Mouse (Mus musculus) yolk sac, embryonic 10.5 days (tissue): ENCODE data around the gene Agps.

ENCODE experiments used
- DNase-seq: peaks from one replicate; pipeline ENCODE4 v3.0.0-alpha.2; 2017; ENCODE audit warnings: low spot score

The Agps gene

DNA sequence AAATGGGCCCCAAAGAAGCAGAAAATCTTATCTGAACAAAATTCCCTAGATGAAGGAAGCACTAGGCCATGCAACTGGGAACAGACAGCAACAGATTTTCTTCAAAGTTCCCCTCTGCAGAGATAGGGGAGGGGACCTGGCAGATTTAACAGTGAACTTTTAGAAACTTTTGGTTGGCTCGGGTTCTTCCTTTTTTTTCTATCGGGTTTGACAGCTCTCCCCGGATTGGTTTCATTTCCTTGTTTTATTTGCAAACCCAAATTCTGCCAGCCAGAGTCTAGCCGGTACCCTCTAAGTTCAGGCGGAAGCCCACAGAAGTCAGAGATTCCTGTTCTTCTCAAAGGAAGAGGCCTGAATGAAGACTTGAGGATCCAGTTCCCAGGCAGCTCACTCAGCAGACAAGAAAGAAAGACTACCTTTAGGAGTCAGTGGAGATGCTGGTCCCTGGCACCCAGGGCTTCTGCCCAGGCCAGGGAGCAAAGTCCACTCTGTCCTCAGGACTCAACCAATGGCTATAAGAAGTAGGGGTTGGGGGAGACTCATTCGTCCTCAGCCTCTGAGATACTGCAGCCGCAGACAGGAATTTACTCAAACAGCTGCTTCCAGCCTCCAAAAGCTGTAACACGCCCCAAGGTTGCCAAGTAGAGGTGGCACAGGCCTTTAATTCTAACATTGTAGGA, 2.9 kb upstream of the Agps start:
- DNase-seq: no peak

DNA sequence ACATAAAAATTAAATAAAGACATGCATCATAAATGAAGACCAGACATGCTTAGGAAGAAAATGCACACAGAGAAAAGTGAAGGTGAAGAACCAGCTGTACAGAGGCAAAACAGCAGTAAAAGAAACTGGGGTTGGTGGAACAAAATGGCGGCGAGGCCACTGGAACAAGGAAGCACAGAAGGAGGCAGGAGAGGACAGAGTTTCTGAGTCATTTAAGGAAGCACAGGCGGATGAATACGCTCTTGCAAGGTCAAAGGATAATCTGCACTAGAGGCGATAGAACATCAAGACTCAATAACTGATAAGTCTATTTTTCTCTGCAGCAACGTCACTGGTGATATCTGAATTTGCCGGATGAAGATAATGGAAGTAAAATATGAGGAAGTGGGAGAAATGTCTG, 1.7 kb upstream of the Agps start:
- no peak for DNase-seq

DNA sequence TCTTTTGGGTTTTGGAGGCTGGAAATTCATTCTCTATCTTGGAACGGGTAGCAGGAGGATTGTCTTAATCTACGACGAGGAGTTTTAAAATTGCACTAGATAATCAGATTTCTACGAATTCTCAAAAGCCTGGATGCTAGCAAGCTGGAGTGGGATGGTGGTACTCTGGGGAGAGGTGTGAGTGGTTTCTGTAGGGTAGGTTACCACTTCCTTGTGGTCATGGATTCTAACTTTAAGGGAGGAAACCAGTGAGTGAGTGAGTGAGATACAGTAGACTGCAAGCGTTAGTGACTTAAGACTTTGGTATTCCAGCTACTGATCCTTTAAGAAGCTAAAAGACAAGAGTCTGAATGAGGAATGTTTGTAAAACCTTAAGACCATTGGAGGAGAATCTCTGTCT, 804 bp downstream of the Agps start:
- no peak for DNase-seq

DNA sequence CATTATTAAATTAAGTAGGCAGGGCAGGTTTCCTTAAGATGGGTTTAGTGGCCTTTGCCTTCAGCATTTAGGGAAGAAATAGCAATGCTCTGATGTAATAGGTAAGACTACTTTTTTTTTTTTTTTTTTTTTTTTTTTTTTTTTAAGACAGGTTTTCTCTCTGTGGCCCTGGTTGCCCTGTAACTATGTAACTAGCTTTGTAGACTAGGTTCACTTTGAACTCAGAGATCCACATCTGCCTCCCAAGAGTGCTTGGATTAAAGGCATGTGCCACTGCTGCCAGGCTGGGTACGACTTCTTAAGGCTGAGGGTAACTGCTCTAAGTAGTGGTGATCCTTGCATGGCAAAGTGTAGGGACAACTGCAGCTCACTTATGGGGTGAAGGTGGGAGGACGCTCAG, 2.5 kb downstream of the Agps start:
- no peak for DNase-seq

DNA sequence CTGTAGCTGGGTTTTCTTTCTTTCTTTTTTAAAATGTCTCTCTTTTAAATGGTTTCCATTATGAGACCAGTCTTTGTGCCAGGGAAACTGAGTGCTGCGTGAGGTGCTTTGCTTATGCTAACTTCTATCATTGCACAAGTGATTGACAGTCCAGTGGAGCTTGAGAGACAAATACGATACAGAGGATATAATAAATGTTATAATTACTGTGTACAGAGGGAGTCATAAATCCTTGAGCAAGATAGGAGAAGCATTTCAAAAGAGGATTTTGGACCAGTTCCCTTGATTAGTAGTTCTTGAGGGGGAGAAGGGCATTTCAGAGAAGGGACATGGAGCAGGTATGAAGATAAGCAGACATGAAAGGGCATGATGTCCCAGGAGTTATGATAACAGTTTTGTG, 10.3 kb downstream of the Agps start:
- no peak for DNase-seq

DNA sequence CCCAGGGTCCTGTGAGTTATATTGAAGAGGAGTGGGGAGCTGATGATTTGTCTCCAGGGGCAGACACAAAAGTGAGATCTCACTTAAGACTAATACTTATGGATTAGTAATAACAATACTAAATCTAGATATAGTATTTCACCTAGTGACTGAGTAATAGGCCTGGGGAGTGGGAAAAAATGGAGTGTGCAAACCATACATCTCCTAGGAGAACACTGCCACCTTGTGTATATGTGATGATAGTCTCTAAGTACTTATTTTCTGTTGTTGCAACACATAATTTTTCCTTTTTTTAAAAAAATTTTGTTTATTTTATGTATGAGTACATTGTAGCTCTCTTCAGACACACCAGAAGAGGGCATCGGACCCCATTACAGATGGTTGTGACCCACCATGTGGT, 15.7 kb downstream of the Agps start:
- DNase-seq: no peak

DNA sequence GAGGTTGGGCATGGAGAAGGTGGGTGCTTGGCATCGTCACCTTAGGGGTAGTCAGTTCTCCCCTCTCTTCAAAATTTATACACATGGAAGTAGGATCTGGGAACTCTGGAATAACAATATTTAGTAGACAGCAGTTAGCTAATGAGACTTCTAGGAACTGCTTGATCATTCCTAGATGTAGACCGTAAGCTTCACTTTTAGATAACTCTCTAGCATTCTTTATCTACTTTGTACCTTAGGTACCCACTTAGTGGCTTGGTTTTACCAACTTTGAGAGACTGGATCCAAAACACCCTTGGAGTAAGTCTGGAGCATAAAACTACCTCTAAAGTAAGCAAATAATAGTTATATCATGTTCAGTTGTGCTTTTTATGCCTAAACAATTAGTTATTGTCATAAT, 20.5 kb downstream of the Agps start:
- no peak for DNase-seq

DNA sequence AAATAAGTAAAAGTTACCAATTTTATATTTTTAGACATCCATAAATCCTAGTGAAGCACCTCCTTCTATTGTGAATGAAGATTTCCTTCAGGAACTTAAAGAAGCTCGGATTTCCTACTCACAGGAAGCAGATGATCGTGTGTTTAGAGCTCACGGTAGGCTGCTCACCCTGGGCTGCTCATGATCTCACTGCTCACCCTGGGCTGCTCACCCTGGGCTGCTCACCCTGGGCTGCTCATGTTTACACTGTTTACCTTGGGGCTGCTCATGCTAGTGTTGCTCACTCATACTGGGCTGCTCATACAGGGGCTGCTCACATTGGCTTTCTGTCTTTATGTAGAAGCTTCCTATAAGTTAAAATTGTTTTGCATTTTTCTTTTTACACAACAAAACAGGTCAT, 22.2 kb downstream of the Agps start:
- DNase-seq: no peak

DNA sequence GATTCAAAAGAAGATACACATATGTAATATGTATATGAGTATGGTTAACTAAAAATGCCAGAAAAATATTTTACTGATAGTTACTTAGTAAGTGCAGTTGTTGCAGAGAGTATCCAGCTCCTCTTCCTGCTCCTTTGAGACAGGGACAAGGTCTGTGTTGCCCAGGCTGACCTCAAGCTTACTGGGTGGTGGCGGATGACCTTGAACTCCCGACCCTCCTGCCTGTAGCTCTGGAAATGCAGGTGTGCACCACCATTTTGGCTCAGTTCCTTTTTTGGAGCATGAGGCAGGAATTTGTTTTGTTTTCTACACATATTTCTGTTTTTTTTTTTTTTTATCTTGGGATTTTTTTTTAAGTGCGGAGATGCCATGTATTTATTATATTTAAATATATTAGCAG, 29.1 kb downstream of the Agps start:
- DNase-seq: no peak

DNA sequence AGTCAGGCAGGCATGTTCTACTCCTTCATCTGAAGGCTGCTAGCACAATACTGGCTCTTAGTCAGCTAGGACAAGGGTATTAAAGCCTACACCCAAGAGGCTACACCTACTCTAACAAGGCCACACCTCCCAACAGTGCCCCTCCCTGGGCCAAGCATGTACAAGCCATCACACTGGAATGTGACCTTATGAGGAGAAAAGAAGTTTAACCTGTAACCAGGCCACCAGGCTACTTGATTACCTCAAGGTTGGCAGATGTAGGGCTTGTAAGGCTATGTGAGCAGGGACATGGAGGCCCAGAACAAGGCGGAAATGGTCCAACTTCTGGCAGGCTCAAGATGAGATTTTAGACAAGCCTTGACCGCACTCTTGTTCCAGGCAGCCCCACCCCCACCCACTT, 37.6 kb downstream of the Agps start:
- no peak for DNase-seq

DNA sequence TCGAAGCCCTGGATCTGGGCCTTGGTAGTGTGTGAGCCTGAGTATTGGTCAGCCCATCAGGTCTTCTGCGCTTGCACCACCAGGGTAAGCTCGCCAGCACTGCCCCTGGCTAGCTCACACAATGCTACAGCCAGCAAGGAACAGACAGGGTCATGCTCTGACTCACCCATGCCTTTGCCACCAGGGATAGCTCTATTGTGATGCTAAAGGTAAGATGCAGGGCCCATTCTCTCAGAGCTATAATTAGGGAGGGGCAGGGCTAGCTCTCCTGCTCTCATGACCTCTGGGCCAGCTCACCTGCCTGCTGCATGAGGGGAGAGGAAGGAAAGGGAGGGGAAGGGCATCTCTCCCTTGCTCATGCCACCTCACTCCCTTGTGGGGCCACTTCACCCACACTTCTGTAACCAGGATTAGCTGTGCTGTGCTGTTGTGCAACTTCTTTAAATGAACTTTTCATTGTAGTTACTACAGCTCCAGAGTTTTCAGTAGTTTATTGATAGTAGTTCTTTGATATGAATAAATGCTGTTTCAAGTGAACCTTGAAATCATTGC, 42.1 kb downstream of the Agps start:
- no peak for DNase-seq

DNA sequence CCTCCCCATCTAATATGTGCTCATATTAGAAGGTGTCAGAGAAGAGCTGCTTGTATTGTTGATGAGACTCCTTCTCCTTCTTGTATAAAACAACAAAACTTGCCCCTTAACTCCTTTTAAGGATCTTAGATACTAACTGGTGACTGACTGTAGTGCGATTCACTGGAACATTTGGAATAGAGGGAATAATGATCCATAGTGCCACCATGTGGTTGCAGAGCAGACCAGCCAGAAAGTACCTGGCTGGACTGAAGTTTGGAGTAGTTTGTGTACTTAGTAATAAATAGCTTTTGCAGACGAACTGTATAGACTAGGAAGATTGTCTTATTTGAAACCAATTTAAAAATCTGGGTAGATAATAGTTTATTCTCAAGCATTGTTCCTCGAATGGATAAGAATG, 47.8 kb downstream of the Agps start:
- DNase-seq: no peak

DNA sequence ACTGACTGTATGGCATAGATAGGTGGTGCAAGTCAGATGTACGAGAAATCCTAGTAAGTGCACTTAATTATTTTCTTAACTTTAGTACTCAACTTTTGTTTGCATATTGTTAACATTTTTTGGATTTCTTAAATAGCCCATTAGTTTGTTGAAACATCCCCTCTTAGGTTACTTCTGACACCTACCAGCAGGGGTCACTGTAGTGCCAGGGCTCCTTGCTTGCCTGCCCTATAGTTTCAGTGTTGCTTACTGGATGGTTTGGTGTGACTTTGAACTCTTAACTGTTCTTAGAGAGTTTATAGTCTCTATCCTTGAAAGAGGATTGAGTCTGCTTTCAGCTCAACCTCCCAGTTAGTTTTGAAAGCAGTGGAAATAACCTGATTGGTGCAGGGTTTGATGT, 51.6 kb downstream of the Agps start:
- DNase-seq: peak; percentile 26

DNA sequence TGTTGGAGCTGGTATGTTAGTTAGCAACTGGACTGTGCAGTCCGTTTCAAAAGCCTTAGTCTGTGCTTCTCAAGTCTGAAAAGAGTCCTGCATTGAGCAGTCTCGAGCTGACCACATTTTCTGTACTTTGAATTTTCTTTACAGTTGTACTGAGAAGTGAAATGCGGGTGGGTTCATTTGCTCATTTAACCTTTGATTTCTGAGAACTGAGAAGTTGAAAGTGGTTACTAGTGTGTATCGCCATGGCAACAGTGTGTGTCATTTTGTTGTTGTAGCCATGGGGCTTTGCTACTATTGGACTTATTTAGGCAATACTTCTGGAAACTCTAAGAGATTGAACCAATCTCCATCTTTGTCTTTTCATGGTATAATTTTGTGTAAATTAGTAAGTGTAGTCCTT, 60.0 kb downstream of the Agps start:
- no peak for DNase-seq

DNA sequence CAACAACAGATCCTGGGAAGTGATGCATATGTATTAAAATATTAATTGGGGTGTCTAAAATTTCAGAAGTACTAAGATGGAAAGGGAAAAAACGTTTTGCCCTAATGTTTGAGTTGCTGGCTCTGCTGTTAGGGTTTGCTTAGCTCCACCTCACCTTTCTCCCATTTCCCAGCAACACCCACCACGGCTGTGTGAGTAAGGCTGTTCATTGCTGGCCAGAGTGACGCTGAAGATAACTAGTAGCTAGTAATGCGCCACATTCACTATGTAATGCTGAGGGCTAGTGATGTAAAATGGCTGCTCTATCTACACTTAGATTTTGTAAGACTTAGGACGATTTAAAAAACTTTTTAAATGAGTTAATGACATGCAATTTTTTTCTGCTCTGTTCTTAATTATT, 63.7 kb downstream of the Agps start:
- DNase-seq: no peak

DNA sequence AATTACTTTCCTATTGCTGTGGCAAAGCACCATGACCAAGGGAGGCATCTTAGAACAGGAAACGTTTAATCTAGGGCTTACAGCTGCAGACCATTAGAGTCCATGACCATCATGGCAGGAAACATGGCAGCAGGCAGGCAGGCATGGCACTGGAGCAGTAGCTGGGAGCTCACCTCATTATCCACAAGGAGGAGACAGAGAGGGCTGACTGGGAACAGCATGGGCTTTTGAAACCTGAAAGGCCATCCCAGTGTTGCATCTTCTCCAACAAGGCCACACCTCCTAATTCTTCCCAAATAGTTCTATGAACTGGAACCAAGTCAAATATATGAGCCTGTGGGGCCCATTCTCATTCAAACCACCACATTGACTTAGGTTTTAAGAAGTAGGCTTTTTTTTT, 68.3 kb downstream of the Agps start:
- no peak for DNase-seq

DNA sequence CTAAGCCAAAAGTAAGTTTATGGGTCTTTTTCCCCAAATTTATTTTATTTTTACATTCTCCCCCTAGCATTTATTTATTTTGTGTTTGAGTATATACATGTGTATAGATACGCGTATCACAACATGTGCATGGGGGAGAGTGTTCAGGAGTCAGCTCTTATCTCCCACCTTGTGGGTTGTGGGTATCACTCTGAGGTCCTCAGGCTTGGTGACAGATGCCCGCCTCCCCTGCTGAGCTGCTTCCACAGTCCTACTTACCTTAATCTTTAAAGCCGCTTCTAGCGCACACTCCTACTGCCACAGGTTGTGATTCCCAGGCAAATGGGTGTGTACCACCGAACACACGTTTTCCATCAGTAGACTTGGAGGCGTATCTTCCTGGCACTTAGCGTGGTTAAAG, 69.9 kb downstream of the Agps start:
- DNase-seq: no peak

DNA sequence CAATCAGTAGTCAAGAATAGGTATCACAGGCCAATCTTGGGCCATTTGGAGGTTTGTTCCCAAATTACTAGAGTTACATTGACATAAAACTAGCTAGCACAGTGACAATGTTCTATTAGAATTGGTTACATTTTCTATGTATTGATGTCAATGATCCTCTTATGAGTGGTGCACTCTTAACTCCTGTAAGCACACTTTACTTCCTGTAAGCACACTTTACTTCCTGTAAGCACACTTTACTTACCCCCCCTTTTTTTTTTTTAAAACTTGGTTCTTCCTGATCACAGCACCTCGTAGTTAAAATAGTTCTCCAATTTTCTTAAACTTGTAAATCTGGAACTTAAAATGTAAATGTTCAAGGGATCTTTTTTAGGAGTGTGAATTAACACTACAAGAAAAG, 75.2 kb downstream of the Agps start:
- DNase-seq: no peak

DNA sequence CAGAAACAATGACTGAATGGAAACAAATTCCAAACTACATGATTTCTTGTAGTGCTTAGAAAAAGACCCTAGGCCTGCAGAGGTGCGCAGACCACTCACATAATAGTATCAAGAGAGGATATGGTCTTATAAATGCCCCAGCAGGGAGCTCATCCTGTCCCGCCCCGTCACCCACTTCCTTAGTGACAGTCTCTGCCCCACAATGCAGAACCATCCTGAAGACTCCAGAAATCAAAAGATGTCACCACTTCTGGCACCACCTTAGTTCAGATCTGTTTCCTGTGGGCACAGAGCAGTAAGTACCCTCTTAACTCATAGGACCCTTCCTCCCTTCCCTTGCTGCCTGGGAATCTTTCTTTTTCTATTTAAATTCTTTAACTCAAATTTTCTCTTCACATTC, 83.1 kb downstream of the Agps start:
- DNase-seq: no peak

DNA sequence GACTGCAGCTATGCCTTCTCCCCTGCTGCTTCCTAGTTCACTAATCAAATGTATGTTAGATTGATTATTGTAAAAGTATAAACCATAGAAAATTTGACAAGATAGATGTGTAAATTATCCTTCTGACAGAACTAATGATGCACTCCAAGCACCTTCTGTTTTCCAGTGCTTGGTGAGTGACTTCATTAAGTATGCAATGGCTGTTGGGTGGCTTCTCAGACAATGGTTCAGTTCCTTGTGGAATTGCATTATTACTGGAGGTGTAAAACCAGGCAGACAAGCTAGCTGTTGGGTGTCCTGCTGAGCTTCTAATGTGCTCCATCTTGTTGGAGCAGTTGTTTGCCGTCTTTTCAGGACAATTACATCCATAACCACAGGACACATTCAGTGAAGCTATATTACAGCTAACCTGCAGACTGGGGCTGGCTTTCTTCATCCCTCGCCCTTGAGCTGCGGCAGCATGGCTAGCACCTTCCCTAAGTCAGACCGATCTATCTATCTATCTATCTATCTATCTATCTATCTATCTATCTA, 91.9 kb downstream of the Agps start:
- no peak for DNase-seq

DNA sequence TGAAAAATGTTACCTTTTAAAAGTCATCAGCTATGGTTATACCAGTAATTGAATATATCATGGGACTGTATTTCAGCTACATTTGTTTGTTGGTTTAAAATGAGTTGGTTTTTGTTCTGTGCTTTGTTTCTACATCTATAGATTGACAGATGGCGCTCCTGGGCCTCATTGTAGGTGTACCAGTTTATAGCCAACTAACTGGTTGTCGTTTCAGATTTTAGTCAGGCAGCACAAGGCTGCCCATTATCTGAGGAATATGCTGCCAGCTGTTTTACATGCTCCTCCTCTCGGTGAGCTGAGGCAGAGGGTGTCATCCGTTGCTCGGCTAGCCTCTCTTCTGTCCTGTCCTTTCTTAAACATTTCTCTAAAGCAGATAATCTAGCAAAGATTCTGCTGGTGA, 94.1 kb downstream of the Agps start:
- no peak for DNase-seq

DNA sequence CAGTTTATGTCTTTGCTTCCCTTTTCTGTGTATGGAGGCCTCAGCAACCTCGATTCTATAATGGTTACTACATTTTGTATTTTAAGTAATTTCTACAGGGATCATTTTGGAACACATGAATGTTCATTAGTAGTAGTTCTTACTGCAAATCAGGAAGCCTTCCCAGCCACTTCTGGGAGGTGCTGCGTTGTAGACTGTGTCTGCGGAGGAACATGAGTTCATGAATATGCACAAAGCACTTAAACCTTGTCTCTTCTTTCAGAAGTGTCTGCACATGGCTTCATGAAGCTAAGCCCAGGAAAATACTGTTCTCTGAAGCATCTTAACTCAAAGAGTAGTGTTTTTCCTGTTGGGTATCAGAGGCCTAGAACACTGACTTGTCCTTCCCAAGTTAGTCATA, 96.0 kb downstream of the Agps start:
- DNase-seq: no peak

DNA sequence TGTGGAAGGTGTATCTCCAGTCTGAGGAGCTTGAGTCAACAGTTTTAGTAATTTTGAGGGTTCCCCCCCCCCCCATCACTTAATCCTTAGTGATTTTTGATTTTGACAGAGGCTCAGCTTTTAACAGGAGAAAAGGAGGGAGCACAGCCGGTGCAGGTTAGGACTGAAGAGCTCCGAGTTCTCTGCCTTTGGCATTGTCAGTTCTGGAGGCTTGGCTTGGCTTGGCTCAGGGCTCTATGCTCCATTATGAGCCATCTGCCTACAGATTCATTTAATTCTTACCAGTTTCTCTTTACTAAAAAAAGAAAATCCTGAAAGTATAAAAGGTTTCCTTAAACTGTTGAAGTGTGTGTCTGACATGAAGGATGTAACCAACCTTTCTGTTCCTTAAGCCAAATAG, 97.2 kb downstream of the Agps start:
- DNase-seq: no peak

DNA sequence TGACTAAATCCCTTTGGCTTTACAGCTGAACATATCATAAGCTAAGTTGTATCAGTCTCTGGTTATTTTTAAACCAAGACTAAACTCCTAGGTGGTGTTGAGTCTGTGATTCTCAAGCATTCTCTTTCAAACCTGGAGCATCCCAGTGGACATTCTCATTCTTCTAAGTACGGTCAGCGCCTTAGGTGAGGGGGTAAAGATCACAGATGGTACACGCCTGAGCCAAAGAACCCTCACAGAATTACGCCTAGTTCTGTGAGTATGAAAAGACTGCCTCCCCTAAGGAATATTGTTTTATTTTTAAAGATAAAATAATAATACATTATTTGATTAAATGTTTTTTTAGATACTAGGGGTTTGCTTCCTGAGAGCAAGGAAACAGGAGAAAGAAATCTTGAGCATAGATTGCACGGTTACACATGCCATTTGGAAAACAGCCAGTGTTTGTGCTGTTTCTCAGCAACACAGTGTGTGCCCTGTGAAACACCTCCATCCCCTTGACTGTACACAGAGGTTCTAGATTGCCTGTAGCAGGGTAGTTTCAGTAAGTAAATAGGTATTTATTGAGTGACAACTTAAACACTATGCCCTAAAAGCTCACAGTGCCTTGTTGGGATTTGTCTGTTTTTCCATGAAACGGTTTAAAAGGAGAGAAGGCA, 97.9 kb downstream of the Agps start:
- no peak for DNase-seq
